8 mouse cellular contexts compared by ENCODE assay signal in genomic region chr10:120257231-120257630, GRCm38 (mm10). TPM values are rescaled to one million over a fixed set of nuclear protein-coding genes. Genes with fewer than 3 reads are reported as not detected.
DNase-seq lines count a peak whose midpoint lies in the region; ATAC-seq lines count a peak whose summit lies in the region.

No protein-coding gene starts in this region.

- H3K4me1 ChIP-seq in liver, embryonic 12.5 days: no peaks in the 10 kb centered on the region

- H3K27me3 ChIP-seq in liver, embryonic 12.5 days (replicated peaks): peaks cover 8% of the 10 kb centered on the region; the same call in 1 of the 2 replicates

- H3K4me3 ChIP-seq in liver, embryonic 12.5 days: no peak overlapping the region

- no peak overlapping the region for H3K27ac ChIP-seq in liver, embryonic 12.5 days

- no peaks in the 10 kb centered on the region for H3K9me3 ChIP-seq in liver, embryonic 12.5 days (replicated peaks)

- 23% methylated on average over 11 of the region's 11 CpGs for WGBS in liver, embryonic 12.5 days (ENCODE audit: insufficient replicate concordance)

- H3K4me2 ChIP-seq in liver, embryonic 12.5 days: no peak overlapping the region

- peak; percentile 38 for DNase-seq in liver
- DNase-seq in Muller cell, postnatal 12 days (ENCODE audit: inconsistent ontology term): peak; percentile 55
- peak; percentile 76 to 77 for DNase-seq in cerebellum, postnatal 10 days
- peak; percentile 22 to 44 for DNase-seq in heart, postnatal 36 days
- peak; percentile 11 to 27 for DNase-seq in left cerebral cortex, adult 8-10 months (ENCODE audit: low spot score in 2 of 2)

- no peaks in the 10 kb centered on the region for H3K36me3 ChIP-seq in liver, embryonic 12.5 days

- intact Hi-C loops in heart, postnatal 36 days (cut with DNase I): loop anchor here (1.0 to 5.0 kb wide), 2 partner anchors 410 to 445 kb away; no protein-coding TSS in a partner anchor

- no peak for ATAC-seq in liver, embryonic 12.5 days
- peak; percentile 61 for ATAC-seq in monocyte, adult 5-6 weeks (replicated peaks; ENCODE audit: insufficient number of reproducible peaks, low FRiP score, low TSS enrichment, poor library complexity, severe bottlenecking)
- no peak for ATAC-seq in erythroblast, adult 5-6 weeks (replicated peaks; ENCODE audit: low FRiP score, poor library complexity, severe bottlenecking)

- H3K9ac ChIP-seq in liver, embryonic 12.5 days: no peak overlapping the region

RNA-seq across cellular contexts. Expression of gene Llph, which starts 30.4 kb away (rescaled TPM):
- 55.2 and 55.5 TPM in 2 replicates for polyA plus RNA-seq in liver, embryonic 12.5 days (2016; fragmentation: Nextera tagmentation; extraction: Ambion mirVana)
- 10 to 100 TPM in 1 of 2 experiments, 1 to 10 TPM in 1; 8.7 to 10.5 TPM for total RNA-seq in heart, postnatal 36 days (2021)
- 10 to 100 TPM; 13.4 to 23.7 (median 17.0) TPM for total RNA-seq in left cerebral cortex, adult 8-10 months (2022)
- 57.4 to 79.1 TPM (median 74.2 TPM) in 3 replicates for total RNA-seq in monocyte, adult 5-6 weeks (2017)
- total RNA-seq in erythroblast, adult 5-6 weeks (2015; ENCODE audit: low replicate concordance): 14.8 and 17.6 TPM in 2 replicates
- 15.8 and 27.3 TPM in 2 replicates for total RNA-seq in erythroblast, adult 5-6 weeks (2017; ENCODE audit: low replicate concordance)

RNA-seq across cellular contexts. Expression of gene Irak3, which starts 55.3 kb away (rescaled TPM):
- 0.63 and 0.82 TPM in 2 replicates for polyA plus RNA-seq in liver, embryonic 12.5 days (2016; fragmentation: Nextera tagmentation; extraction: Ambion mirVana)
- 1 to 10 TPM; 3.1 to 4.6 TPM for total RNA-seq in heart, postnatal 36 days (2021)
- 1 to 10 TPM; 1.5 to 3.4 (median 2.2) TPM for total RNA-seq in left cerebral cortex, adult 8-10 months (2022)
- 30.9 to 31.9 TPM (median 31.4 TPM) in 3 replicates for total RNA-seq in monocyte, adult 5-6 weeks (2017)
- total RNA-seq in erythroblast, adult 5-6 weeks (2015; ENCODE audit: low replicate concordance): 17.3 and 37.1 TPM in 2 replicates
- total RNA-seq in erythroblast, adult 5-6 weeks (2017; ENCODE audit: low replicate concordance): 5.7 and 9.2 TPM in 2 replicates

RNA-seq across cellular contexts. Expression of gene Tmbim4, which starts 55.8 kb away (rescaled TPM):
- 76.1 and 86.1 TPM in 2 replicates for polyA plus RNA-seq in liver, embryonic 12.5 days (2016; fragmentation: Nextera tagmentation; extraction: Ambion mirVana)
- 10 to 100 TPM; 94.7 to 99.9 TPM for total RNA-seq in heart, postnatal 36 days (2021)
- 10 to 100 TPM; 68.1 to 71.0 (median 69.1) TPM for total RNA-seq in left cerebral cortex, adult 8-10 months (2022)
- total RNA-seq in monocyte, adult 5-6 weeks (2017): 150 to 178 TPM (median 170 TPM) in 3 replicates
- 53.4 and 61.2 TPM in 2 replicates for total RNA-seq in erythroblast, adult 5-6 weeks (2015; ENCODE audit: low replicate concordance)
- 48.5 and 53.2 TPM in 2 replicates for total RNA-seq in erythroblast, adult 5-6 weeks (2017; ENCODE audit: low replicate concordance)

Comparison
In these comparisons a context has a peak if more than half of its experiments do, and no peak if none do; other contexts are left out.
1. DNase-seq: peak in every context shown above with its lines; median percentile 76 in cerebellum, postnatal 10 days; 55 in Muller cell, postnatal 12 days; 38 in liver; 33 in heart, postnatal 36 days; 19 in left cerebral cortex, adult 8-10 months.